Mouse (Mus musculus) hindbrain, embryonic 15.5 days (tissue): ENCODE measurements at regions not wholly inside any gene's neighbourhood (a gene's known extent, or its start where the extent isn't known, plus 50 kb on each side); places are given as distances from the start of the nearest gene placed in this dataset.

ENCODE experiments used
- ATAC-seq: fragments of 200-750 bp; cut with Nextera tagmentation; 2 replicates; pipeline ENCODE4 v1.8.0; 2017; ENCODE audit warnings: low read depth, moderate number of reproducible peaks, moderate TSS enrichment; ENCODE audit not compliant: low FRiP score
- H3K27ac ChIP-seq: fragments of 300-500 bp; sonication (generic); replicated peaks from 2 replicates; pipeline ENCODE4 v1.5.1; 2015; ENCODE audit warnings: mild to moderate bottlenecking, inconsistent platforms
- H3K27me3 ChIP-seq: fragments of 300-500 bp; sonication (generic); 2 replicates; pipeline ENCODE4 v1.6.1; 2015; ENCODE audit warnings: control low read depth, inconsistent platforms
- H3K36me3 ChIP-seq: fragments of 300-500 bp; sonication (generic); 2 replicates; pipeline ENCODE4 v1.6.1; 2015; ENCODE audit warnings: control low read depth, inconsistent platforms
- H3K4me1 ChIP-seq: fragments of 300-500 bp; sonication (generic); replicated peaks from 2 replicates; pipeline ENCODE4 v1.6.1; 2015; ENCODE audit warnings: control low read depth, inconsistent platforms
- H3K4me2 ChIP-seq: fragments of 300-500 bp; sonication (generic); 2 replicates; pipeline ENCODE4 v1.6.1; 2015; ENCODE audit warnings: moderate library complexity, mild to moderate bottlenecking, inconsistent platforms
- H3K4me3 ChIP-seq: fragments of 300-500 bp; sonication (generic); 2 replicates; pipeline ENCODE4 v1.5.1; 2015; ENCODE audit warnings: mild to moderate bottlenecking, inconsistent platforms
- H3K9ac ChIP-seq: fragments of 300-500 bp; sonication (generic); 2 replicates; pipeline ENCODE4 v1.6.1; 2015; ENCODE audit warnings: inconsistent platforms
- H3K9me3 ChIP-seq: fragments of 300-500 bp; sonication (generic); 2 replicates; pipeline ENCODE4 v1.6.1; 2016; ENCODE audit warnings: control low read depth, inconsistent platforms
- WGBS: fragments of 180-500 bp; shearing (Covaris S2); methylation state at CpG from one replicate; pipeline ENCODE4 v1.1.7; 2015; 5-methylcytosine and 5-hydroxymethylcytosine counted together

- Histone ChIP-seq H3K4me1 (no peaks in the 10 kb centered on the region), H3K9me3 (no peaks in the 10 kb centered on the region), H3K9ac (no peak overlapping the region), H3K27me3 (no peaks in the 10 kb centered on the region), H3K4me3 (no peak overlapping the region), H3K4me2 (no peak overlapping the region), H3K27ac (no peak overlapping the region), H3K36me3 (no peaks in the 10 kb centered on the region)
- no peak for ATAC-seq
- 65% methylated on average over 4 of the region's 4 CpGs for WGBS
Measured at GRCm38 (mm10) chr12:33593685-33594084, 164.2 kb downstream of the Twistnb start.

- no peaks in the 10 kb centered on the region for H3K36me3 ChIP-seq
- ATAC-seq = no peak
- H3K4me2 ChIP-seq = no peak overlapping the region
- no peak overlapping the region for H3K4me3 ChIP-seq
- no peaks in the 10 kb centered on the region for H3K27me3 ChIP-seq
- no peaks in the 10 kb centered on the region for H3K4me1 ChIP-seq
- no peak overlapping the region for H3K27ac ChIP-seq
- no peaks in the 10 kb centered on the region for H3K9me3 ChIP-seq
- no peak overlapping the region for H3K9ac ChIP-seq
- WGBS = 57% methylated on average over 4 of the region's 4 CpGs
Measured at GRCm38 (mm10) chr12:33605393-33605792, 176.0 kb downstream of the Twistnb start.

GRCm38 (mm10) chr12:33607811-33608602, 178.6 kb downstream of the Twistnb start:
- 72% methylated on average over 7 of the region's 7 CpGs for WGBS
- H3K27ac ChIP-seq = no peak overlapping the region
- H3K9ac ChIP-seq = no peak overlapping the region
- H3K4me1 ChIP-seq = no peaks in the 10 kb centered on the region
- ATAC-seq = no peak
- no peak overlapping the region for H3K4me3 ChIP-seq
- no peaks in the 10 kb centered on the region for H3K27me3 ChIP-seq
- H3K36me3 ChIP-seq = no peaks in the 10 kb centered on the region
- no peaks in the 10 kb centered on the region for H3K9me3 ChIP-seq
- H3K4me2 ChIP-seq = no peak overlapping the region

DNA sequence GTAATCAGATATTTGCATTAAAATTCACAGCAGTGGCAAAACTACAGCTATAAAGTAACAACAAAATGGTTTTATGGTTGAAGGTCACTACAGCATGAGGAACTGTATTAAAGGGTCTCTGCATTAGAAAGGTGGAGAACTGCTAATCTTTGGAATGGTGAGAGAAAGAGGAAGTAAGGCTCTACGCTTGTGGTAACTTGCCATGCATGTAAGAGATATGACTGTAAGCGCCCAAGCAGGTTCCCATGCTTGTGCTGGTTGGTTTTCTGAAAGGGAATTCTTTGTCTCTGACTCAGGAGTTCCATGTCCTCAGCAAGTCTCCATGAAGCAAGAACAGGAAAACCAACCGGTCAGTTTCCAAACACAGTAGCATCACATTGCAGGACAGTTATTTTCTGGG, 182.9 kb downstream of the Twistnb start:
- ATAC-seq = no peak
- 81% methylated on average over 3 of the region's 3 CpGs for WGBS

GRCm38 (mm10) chr12:33620391-33620790, 191.0 kb downstream of the Twistnb start:
- H3K27me3 ChIP-seq = no peaks in the 10 kb centered on the region
- H3K27ac ChIP-seq = no peak overlapping the region
- H3K36me3 ChIP-seq = no peaks in the 10 kb centered on the region
- H3K4me2 ChIP-seq = no peak overlapping the region
- H3K4me1 ChIP-seq = no peaks in the 10 kb centered on the region
- no peak overlapping the region for H3K9ac ChIP-seq
- H3K9me3 ChIP-seq = no peaks in the 10 kb centered on the region
- no peak for ATAC-seq
- H3K4me3 ChIP-seq = no peak overlapping the region
- 72% methylated on average over 4 of the region's 4 CpGs for WGBS

More for the DNA sequence above, 182.9 kb downstream of the Twistnb start:
- H3K4me3 ChIP-seq = no peak overlapping the region
- H3K4me2 ChIP-seq = no peak overlapping the region
- H3K9me3 ChIP-seq = no peaks in the 10 kb centered on the region
- no peaks in the 10 kb centered on the region for H3K36me3 ChIP-seq
- H3K27ac ChIP-seq = no peak overlapping the region
- no peaks in the 10 kb centered on the region for H3K27me3 ChIP-seq
- no peak overlapping the region for H3K9ac ChIP-seq
- no peaks in the 10 kb centered on the region for H3K4me1 ChIP-seq

DNA sequence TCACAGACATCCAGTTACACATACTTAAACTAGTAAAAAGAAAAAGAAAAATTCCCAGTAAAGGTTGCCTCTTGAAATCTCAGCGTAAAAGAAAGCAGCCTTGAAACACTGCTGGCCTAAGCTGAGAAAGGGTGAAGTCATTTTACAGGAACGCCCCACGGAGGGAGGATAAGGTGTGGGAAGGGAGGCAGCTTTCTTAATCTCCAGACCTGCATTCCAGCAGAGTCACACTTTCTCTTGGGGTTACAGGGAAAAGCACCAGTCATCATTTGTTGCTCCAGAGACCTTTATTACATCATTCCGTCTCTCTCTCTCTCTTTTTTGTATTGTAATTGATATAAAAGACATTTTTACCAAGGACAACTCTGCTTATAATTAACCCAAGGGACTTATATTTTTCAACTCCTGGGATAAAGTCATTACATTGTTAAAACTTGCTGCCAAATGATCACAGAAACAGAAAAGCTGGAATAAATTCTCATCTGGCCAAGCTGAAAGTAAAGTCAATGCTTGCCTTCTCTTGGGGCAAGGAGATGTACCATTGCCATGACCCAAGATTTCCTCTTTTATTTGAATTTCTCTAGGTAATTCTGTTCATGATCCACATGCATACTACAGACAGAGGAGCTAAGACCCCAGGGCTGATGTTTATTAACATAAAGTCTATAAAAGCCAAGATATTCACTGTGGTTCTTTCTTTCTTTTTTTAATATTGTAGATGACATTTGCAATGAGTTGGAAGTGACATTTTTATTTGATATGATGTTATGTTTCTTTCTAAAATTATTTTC, 196.9 kb downstream of the Twistnb start:
- Histone ChIP-seq H3K4me2 (no peak overlapping the region), H3K9ac (no peak overlapping the region), H3K9me3 (no peaks in the 10 kb centered on the region), H3K27ac (no peak overlapping the region), H3K27me3 (no peaks in the 10 kb centered on the region), H3K4me3 (no peak overlapping the region), H3K4me1 (no peaks in the 10 kb centered on the region), H3K36me3 (no peaks in the 10 kb centered on the region)
- WGBS = 80% methylated on average over 4 of the region's 4 CpGs
- no peak for ATAC-seq

DNA sequence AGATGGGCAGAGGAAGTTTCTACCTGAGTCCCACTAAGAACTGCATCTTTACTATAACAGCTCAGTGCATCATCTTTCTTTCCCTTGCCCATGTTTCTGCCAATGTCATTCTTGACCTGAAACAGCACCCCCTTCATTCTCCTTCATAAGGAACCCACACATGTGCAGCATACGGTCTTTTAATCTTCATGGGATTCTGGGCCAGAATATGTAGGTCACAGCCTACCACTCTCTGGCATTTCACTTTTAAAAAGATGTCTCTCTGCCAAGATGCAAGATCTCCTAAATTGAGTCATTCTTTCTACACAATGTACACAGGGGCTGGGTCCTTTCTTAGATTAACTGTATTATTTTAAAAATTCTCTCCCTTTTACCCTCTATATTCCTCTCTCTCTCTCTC, 223.2 kb downstream of the Twistnb start:
- 93% methylated on average over 1 of the region's 1 CpGs for WGBS
- Histone ChIP-seq H3K4me2 (no peak overlapping the region), H3K4me3 (no peak overlapping the region), H3K9me3 (no peaks in the 10 kb centered on the region), H3K36me3 (no peaks in the 10 kb centered on the region), H3K9ac (no peak overlapping the region), H3K27me3 (no peaks in the 10 kb centered on the region), H3K27ac (no peak overlapping the region), H3K4me1 (no peaks in the 10 kb centered on the region; the same call in 1 of the 2 replicates)
- ATAC-seq = no peak

- 78% methylated on average over 6 of the region's 6 CpGs for WGBS
- H3K27me3 ChIP-seq = no peaks in the 10 kb centered on the region
- H3K4me1 ChIP-seq = no peaks in the 10 kb centered on the region
- no peak overlapping the region for H3K27ac ChIP-seq
- H3K9ac ChIP-seq = no peak overlapping the region
- no peak overlapping the region for H3K4me3 ChIP-seq
- no peaks in the 10 kb centered on the region for H3K9me3 ChIP-seq
- ATAC-seq = no peak
- no peak overlapping the region for H3K4me2 ChIP-seq
- no peaks in the 10 kb centered on the region for H3K36me3 ChIP-seq
Measured at GRCm38 (mm10) chr12:33675508-33675907, 246.1 kb downstream of the Twistnb start.

DNA sequence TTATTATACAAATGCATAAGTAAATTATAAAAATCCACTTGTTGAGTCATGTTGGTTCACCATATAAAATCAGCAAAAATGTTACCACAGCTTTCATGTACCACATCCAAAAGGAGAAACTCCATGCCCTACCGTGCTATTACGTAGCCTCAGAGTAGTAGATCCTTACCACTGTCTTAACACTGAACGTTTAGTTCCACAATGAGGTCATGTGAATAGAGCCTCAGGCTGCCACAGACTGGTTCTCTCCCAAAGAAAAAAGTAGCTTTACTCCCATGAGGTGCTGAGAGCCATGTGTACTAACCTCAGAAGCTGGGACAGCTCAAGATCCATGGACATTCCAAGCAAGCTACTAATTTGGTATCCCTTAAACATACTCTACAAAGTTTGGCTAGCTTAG, 235.4 kb upstream of the Ferd3l start:
- Histone ChIP-seq H3K36me3 (no peaks in the 10 kb centered on the region), H3K27me3 (no peaks in the 10 kb centered on the region), H3K27ac (no peak overlapping the region), H3K4me1 (no peaks in the 10 kb centered on the region), H3K4me2 (no peak overlapping the region), H3K4me3 (no peak overlapping the region), H3K9me3 (no peaks in the 10 kb centered on the region), H3K9ac (no peak overlapping the region)
- WGBS = 90% methylated on average over 3 of the region's 3 CpGs
- no peak for ATAC-seq

GRCm38 (mm10) chr12:33714392-33714791, 213.8 kb upstream of the Ferd3l start:
- no peaks in the 10 kb centered on the region for H3K9me3 ChIP-seq
- no peak overlapping the region for H3K9ac ChIP-seq
- no peak for ATAC-seq
- H3K4me1 ChIP-seq = no peaks in the 10 kb centered on the region
- no peak overlapping the region for H3K4me3 ChIP-seq
- WGBS = 87% methylated on average over 3 of the region's 3 CpGs
- no peak overlapping the region for H3K27ac ChIP-seq
- H3K36me3 ChIP-seq = no peaks in the 10 kb centered on the region
- H3K27me3 ChIP-seq = no peaks in the 10 kb centered on the region
- H3K4me2 ChIP-seq = no peak overlapping the region

GRCm38 (mm10) chr12:33715997-33716396, 212.2 kb upstream of the Ferd3l start:
- Histone ChIP-seq H3K4me1 (no peaks in the 10 kb centered on the region), H3K27ac (no peak overlapping the region), H3K27me3 (no peaks in the 10 kb centered on the region), H3K36me3 (no peaks in the 10 kb centered on the region), H3K9ac (no peak overlapping the region), H3K9me3 (no peaks in the 10 kb centered on the region), H3K4me3 (no peak overlapping the region), H3K4me2 (no peak overlapping the region)
- 92% methylated on average over 2 of the region's 2 CpGs for WGBS
- ATAC-seq = no peak

DNA sequence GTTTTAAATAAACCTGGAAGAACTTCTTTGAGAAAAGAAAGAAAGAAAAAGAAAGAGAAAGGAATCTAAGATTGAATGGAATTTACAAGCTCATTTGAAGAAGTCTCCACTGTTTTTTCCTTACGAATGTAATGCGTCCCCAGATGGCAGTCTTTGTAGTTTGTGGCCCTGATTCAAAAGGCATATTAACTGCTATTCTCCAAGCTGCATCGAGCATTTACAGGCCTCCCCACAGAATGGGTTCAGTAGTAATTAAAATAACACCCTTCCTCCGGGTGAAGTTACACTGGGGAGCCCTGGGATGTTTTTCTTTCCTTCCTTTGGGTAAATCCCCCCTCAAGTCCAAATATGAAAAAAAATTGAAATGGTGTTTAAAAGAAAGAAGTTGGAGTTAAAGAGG, 211.2 kb upstream of the Ferd3l start:
- ATAC-seq = no peak
- H3K9me3 ChIP-seq = no peaks in the 10 kb centered on the region
- no peak overlapping the region for H3K4me3 ChIP-seq
- H3K27ac ChIP-seq = no peak overlapping the region
- H3K27me3 ChIP-seq = no peaks in the 10 kb centered on the region
- H3K4me2 ChIP-seq = no peak overlapping the region
- 38% methylated on average over 4 of the region's 4 CpGs for WGBS
- H3K9ac ChIP-seq = no peak overlapping the region
- H3K4me1 ChIP-seq = no peaks in the 10 kb centered on the region
- no peaks in the 10 kb centered on the region for H3K36me3 ChIP-seq
